Mouse (Mus musculus) heart, adult 2 months (tissue): ENCODE measurements around the gene Wdr61. TPM values are rescaled to one million over a fixed set of nuclear protein-coding genes. Genes with fewer than 3 reads are reported as not detected.

ENCODE experiments used
- DNase-seq, 2 experiments: peaks; one replicate each; pipeline ENCODE4 v3.0.0; 2021
- H3K27ac ChIP-seq: fragments of 200-600 bp; 2 replicates; pipeline ENCODE4 v1.8.1; 2022
- H3K27me3 ChIP-seq: fragments of 200-500 bp; 2 replicates; pipeline ENCODE4 v1.6.1; 2012; ENCODE audit warnings: mild to moderate bottlenecking, low read length, inconsistent platforms, mixed read lengths; ENCODE audit not compliant: control insufficient read depth, insufficient read depth
- H3K36me3 ChIP-seq: fragments of 200-500 bp; 2 replicates; pipeline ENCODE4 v1.6.1; 2012; ENCODE audit warnings: low read length, inconsistent platforms; ENCODE audit not compliant: control insufficient read depth, insufficient read depth
- H3K4me1 ChIP-seq: fragments of 200-500 bp; 2 replicates; pipeline ENCODE4 v1.6.1; 2011; ENCODE audit warnings: low read length; ENCODE audit not compliant: control insufficient read depth, insufficient read depth
- H3K4me3 ChIP-seq: fragments of 200-600 bp; 2 replicates; pipeline ENCODE4 v1.8.1; 2022
- H3K79me2 ChIP-seq: fragments of 200-500 bp; replicated peaks from 2 replicates; pipeline ENCODE4 v1.6.1; 2012; ENCODE audit warnings: mild to moderate bottlenecking, inconsistent platforms, low read length, moderate library complexity, mixed read lengths; ENCODE audit not compliant: control insufficient read depth, insufficient read depth
- H3K9ac ChIP-seq: fragments of 200-500 bp; 2 replicates; pipeline ENCODE4 v1.6.1; 2012; ENCODE audit warnings: low read depth, mild to moderate bottlenecking, control low read depth, inconsistent platforms, low read length, mixed read lengths
- CTCF ChIP-seq: fragments of 200-600 bp; IDR thresholded peaks from 2 replicates; pipeline ENCODE4 v1.8.1; 2022; ENCODE audit warnings: antibody characterized with exemption, mild to moderate bottlenecking, moderate library complexity
- EP300 ChIP-seq: fragments of 200-500 bp; IDR thresholded peaks from 2 replicates; pipeline ENCODE4 v1.6.1; 2011; ENCODE audit warnings: low read depth, low read length, control low read depth; ENCODE audit not compliant: insufficient read depth
- POLR2A ChIP-seq: fragments of 200-500 bp; IDR thresholded peaks from 2 replicates; pipeline ENCODE4 v1.6.1; 2011; ENCODE audit warnings: mild to moderate bottlenecking, low read depth, low read length, control low read depth; ENCODE audit not compliant: insufficient read depth
- WGBS: fragments of 180-500 bp; shearing (Covaris S2); methylation state at CpG from one replicate; pipeline ENCODE4 v1.1.7; 2018; 5-methylcytosine and 5-hydroxymethylcytosine counted together
- intact Hi-C: fragments of 180-260 bp; cut with DNase I; formaldehyde crosslinking; loops from one replicate; pipeline ENCODE4 v1.15.1; 2025
- polyA plus RNA-seq: library from polyadenylated mRNA; depleted of rRNA; stranded (reverse); fragments of >200 nt; gene quantifications from 2 replicates; pipeline ENCODE4 v1.2.3, GENCODE M21; 2012
- total RNA-seq, 2 experiments: library from RNA; stranded (reverse); gene quantifications; 2 replicates each; pipeline ENCODE4 v1.2.3; 2021

Gene Wdr61
- total and polyA plus RNA-seq, 3 experiments, result 21.3 to 29.6 (median 29.0) TPM

- 89% methylated on average over 2 of the region's 2 CpGs for WGBS
- intact Hi-C loops, result no loop called here
- Histone ChIP-seq H3K27ac (no peak overlapping the region), H3K9ac (no peak overlapping the region), H3K79me2 (no peaks in the 10 kb centered on the region), H3K4me3 (no peak overlapping the region), H3K27me3 (no peaks in the 10 kb centered on the region), H3K4me1 (no peaks in the 10 kb centered on the region), H3K36me3 (no peaks in the 10 kb centered on the region)
- DNase-seq, result no peak
- no peak for TF ChIP-seq CTCF
- no peak for TF ChIP-seq POLR2A
- TF ChIP-seq EP300, result no peak
Measured at GRCm38 (mm10) chr9:54751684-54752083, 17.4 kb upstream of the Wdr61 start.

- TF ChIP-seq EP300 (no peak), POLR2A (no peak), CTCF (no peak)
- no peak overlapping the region for H3K27ac ChIP-seq
- WGBS, result 70% methylated on average over 7 of the region's 7 CpGs
- H3K79me2 ChIP-seq, result no peaks in the 10 kb centered on the region
- H3K27me3 ChIP-seq, result no peaks in the 10 kb centered on the region
- no peak overlapping the region for H3K9ac ChIP-seq
- no peak for DNase-seq
- H3K4me3 ChIP-seq, result no peak overlapping the region
- intact Hi-C loops, result no loop called here
- H3K36me3 ChIP-seq, result no peaks in the 10 kb centered on the region
- no peaks in the 10 kb centered on the region for H3K4me1 ChIP-seq
Measured at GRCm38 (mm10) chr9:54750215-54750981, 16.1 kb upstream of the Wdr61 start.

- TF ChIP-seq POLR2A (no peak), EP300 (no peak), CTCF (no peak)
- Histone ChIP-seq H3K27me3 (no peaks in the 10 kb centered on the region), H3K4me1 (no peaks in the 10 kb centered on the region), H3K4me3 (no peak overlapping the region), H3K27ac (no peak overlapping the region), H3K36me3 (no peaks in the 10 kb centered on the region), H3K9ac (no peak overlapping the region), H3K79me2 (no peaks in the 10 kb centered on the region)
- no peak for DNase-seq
- intact Hi-C loops, result no loop called here
- 78% methylated on average over 13 of the region's 13 CpGs for WGBS
Measured at GRCm38 (mm10) chr9:54745740-54746370, 11.5 kb upstream of the Wdr61 start.

- no peak overlapping the region for H3K27ac ChIP-seq
- H3K4me3 ChIP-seq, result no peak overlapping the region
- 50% methylated on average over 4 of the region's 4 CpGs for WGBS
- no peak overlapping the region for H3K9ac ChIP-seq
- H3K79me2 ChIP-seq, result no peaks in the 10 kb centered on the region
- TF ChIP-seq CTCF (no peak), EP300 (no peak), POLR2A (no peak)
- no peaks in the 10 kb centered on the region for H3K36me3 ChIP-seq
- H3K27me3 ChIP-seq, result no peaks in the 10 kb centered on the region
- no peak for DNase-seq
- intact Hi-C loops, result no loop called here
- no peaks in the 10 kb centered on the region for H3K4me1 ChIP-seq
Measured at GRCm38 (mm10) chr9:54743891-54744290, 9.6 kb upstream of the Wdr61 start.

GRCm38 (mm10) chr9:54738376-54738775, 4.1 kb upstream of the Wdr61 start:
- peaks cover 4% of the 10 kb centered on the region; the same call in 1 of the 2 replicates for H3K36me3 ChIP-seq
- DNase-seq, result peak; percentile 32 to 45
- WGBS, result 21% methylated on average over 3 of the region's 3 CpGs
- H3K4me1 ChIP-seq, result no peaks in the 10 kb centered on the region
- H3K9ac ChIP-seq, result no peak overlapping the region
- intact Hi-C loops, result loop anchor here (1.0 to 5.0 kb wide), 2 partner anchors 83 to 369 kb away; no protein-coding TSS in a partner anchor
- H3K27ac ChIP-seq, result no peak overlapping the region
- H3K4me3 ChIP-seq, result no peak overlapping the region
- no peaks in the 10 kb centered on the region for H3K27me3 ChIP-seq
- TF ChIP-seq POLR2A, result no peak
- peak; percentile 71 for TF ChIP-seq CTCF
- no peaks in the 10 kb centered on the region for H3K79me2 ChIP-seq

GRCm38 (mm10) chr9:54736284-54736701, 2.0 kb upstream of the Wdr61 start:
- WGBS, result 13% methylated on average over 9 of the region's 9 CpGs
- peak in 1 of 2 experiments; percentile 24 for DNase-seq
- H3K36me3 ChIP-seq, result peaks cover 5% of the 10 kb centered on the region; the same call in 1 of the 2 replicates
- intact Hi-C loops, result loop anchor here (5.0 kb wide), 1 partner anchor 371 kb away; no protein-coding TSS in a partner anchor
- TF ChIP-seq CTCF (peak; percentile 74), POLR2A (no peak), EP300 (no peak)
- no peaks in the 10 kb centered on the region for H3K4me1 ChIP-seq
- no peak overlapping the region for H3K4me3 ChIP-seq
- no peaks in the 10 kb centered on the region for H3K27me3 ChIP-seq
- H3K79me2 ChIP-seq, result no peaks in the 10 kb centered on the region; the same call in 1 of the 2 replicates
- H3K9ac ChIP-seq, result peak overlapping the region; percentile 48; the same call in 1 of the 2 replicates
- no peak overlapping the region for H3K27ac ChIP-seq
